Mouse (Mus musculus): ENCODE measurements around the gene Hist1h2ad. TPM values are rescaled to one million over a fixed set of nuclear protein-coding genes. Genes with fewer than 3 reads are reported as not detected.
"Not testable (repeated sequence)": the region's sequence is repeated elsewhere in the genome, so short reads cannot be mapped to it uniquely, and the experiment has no call there.

Hist1h2ad gene
- polyA plus RNA-seq, 1 experiment from 2014 or later, result 0.86 TPM

- no peak overlapping the region for H3K9ac ChIP-seq
- ATAC-seq (ENCODE audit: low FRiP score, low read depth), result no peak
- 84% methylated on average over 7 of the region's 7 CpGs for WGBS
- H3K4me1 ChIP-seq, result no peaks in the 10 kb centered on the region
- no peak overlapping the region for H3K27ac ChIP-seq
- no peak overlapping the region for H3K4me3 ChIP-seq
- H3K4me2 ChIP-seq (replicated peaks), result no peak overlapping the region
- no peaks in the 10 kb centered on the region for H3K36me3 ChIP-seq
- H3K9me3 ChIP-seq, result no peaks in the 10 kb centered on the region
- no peaks in the 10 kb centered on the region for H3K27me3 ChIP-seq (replicated peaks)
These were observed 29.1 kb downstream of the Hist1h2ad start for GRCm38 (mm10) chr13:23603182-23603699.

- ATAC-seq (ENCODE audit: low FRiP score, low read depth), result no peak
- Histone ChIP-seq H3K4me3 (no peak overlapping the region), H3K27ac (no peak overlapping the region), H3K36me3 (no peaks in the 10 kb centered on the region), H3K4me1 (no peaks in the 10 kb centered on the region), H3K9me3 (no peaks in the 10 kb centered on the region), H3K4me2 (replicated peaks) (no peak overlapping the region), H3K9ac (no peak overlapping the region), H3K27me3 (replicated peaks) (no peaks in the 10 kb centered on the region)
- 88% methylated on average over 3 of the region's 3 CpGs for WGBS
These were observed 30.3 kb downstream of the Hist1h2ad start for GRCm38 (mm10) chr13:23604452-23604851.

- no peak for ATAC-seq (ENCODE audit: low FRiP score, low read depth)
- no peak overlapping the region for H3K9ac ChIP-seq
- H3K27ac ChIP-seq, result no peak overlapping the region
- no peaks in the 10 kb centered on the region for H3K4me1 ChIP-seq
- H3K36me3 ChIP-seq, result no peaks in the 10 kb centered on the region
- H3K9me3 ChIP-seq, result no peaks in the 10 kb centered on the region
- H3K27me3 ChIP-seq (replicated peaks), result no peaks in the 10 kb centered on the region
- no peak overlapping the region for H3K4me3 ChIP-seq
- no peak overlapping the region for H3K4me2 ChIP-seq (replicated peaks)
- 91% methylated on average over 3 of the region's 3 CpGs for WGBS
These were observed 30.9 kb downstream of the Hist1h2ad start for GRCm38 (mm10) chr13:23605052-23605451.

- H3K9me3 ChIP-seq, result no peaks in the 10 kb centered on the region
- H3K36me3 ChIP-seq, result no peaks in the 10 kb centered on the region
- 86% methylated on average over 4 of the region's 4 CpGs for WGBS
- no peak for ATAC-seq (ENCODE audit: low FRiP score, low read depth)
- no peak overlapping the region for H3K4me2 ChIP-seq (replicated peaks)
- no peak overlapping the region for H3K27ac ChIP-seq
- H3K9ac ChIP-seq, result no peak overlapping the region
- no peaks in the 10 kb centered on the region for H3K4me1 ChIP-seq
- H3K27me3 ChIP-seq (replicated peaks), result no peaks in the 10 kb centered on the region
- no peak overlapping the region for H3K4me3 ChIP-seq
These were observed 35.0 kb downstream of the Hist1h2ad start for GRCm38 (mm10) chr13:23609209-23609608.

GRCm38 (mm10) chr13:23609844-23610243 lies 35.7 kb downstream of the Hist1h2ad start:
- H3K4me1 ChIP-seq, result no peaks in the 10 kb centered on the region
- no peak for ATAC-seq (ENCODE audit: low FRiP score, low read depth)
- no peak overlapping the region for H3K4me3 ChIP-seq
- no peak overlapping the region for H3K4me2 ChIP-seq (replicated peaks)
- no peak overlapping the region for H3K27ac ChIP-seq
- H3K9me3 ChIP-seq, result no peaks in the 10 kb centered on the region
- no peaks in the 10 kb centered on the region for H3K36me3 ChIP-seq
- no peaks in the 10 kb centered on the region for H3K27me3 ChIP-seq (replicated peaks)
- H3K9ac ChIP-seq, result no peak overlapping the region

- WGBS, result 77% methylated on average over 2 of the region's 2 CpGs
- Histone ChIP-seq H3K36me3 (no peaks in the 10 kb centered on the region), H3K27ac (no peak overlapping the region), H3K4me3 (no peak overlapping the region), H3K9ac (no peak overlapping the region), H3K4me1 (no peaks in the 10 kb centered on the region), H3K9me3 (no peaks in the 10 kb centered on the region), H3K4me2 (replicated peaks) (no peak overlapping the region), H3K27me3 (replicated peaks) (no peaks in the 10 kb centered on the region)
- no peak for ATAC-seq (ENCODE audit: low FRiP score, low read depth)
These were observed 36.2 kb downstream of the Hist1h2ad start for GRCm38 (mm10) chr13:23610393-23610792.

- 87% methylated on average over 3 of the region's 3 CpGs for WGBS
- Histone ChIP-seq H3K27ac (no peak overlapping the region), H3K27me3 (replicated peaks) (no peaks in the 10 kb centered on the region), H3K4me1 (no peaks in the 10 kb centered on the region), H3K9ac (no peak overlapping the region), H3K9me3 (no peaks in the 10 kb centered on the region), H3K4me2 (replicated peaks) (no peak overlapping the region), H3K36me3 (no peaks in the 10 kb centered on the region), H3K4me3 (no peak overlapping the region)
- no peak for ATAC-seq (ENCODE audit: low FRiP score, low read depth)
These were observed 37.5 kb downstream of the Hist1h2ad start for GRCm38 (mm10) chr13:23611638-23612037.

- 53% methylated on average over 12 of the region's 12 CpGs for WGBS
- Histone ChIP-seq H3K9me3 (no peaks in the 10 kb centered on the region), H3K4me2 (replicated peaks) (peak overlapping the region; percentile 95), H3K36me3 (no peaks in the 10 kb centered on the region), H3K4me1 (peaks cover 11% of the 10 kb centered on the region; the same call in 1 of the 2 replicates), H3K9ac (peak overlapping the region; percentile 56), H3K27me3 (replicated peaks) (no peaks in the 10 kb centered on the region), H3K27ac (peak overlapping the region; percentile 70; the same call in 1 of the 2 replicates), H3K4me3 (peak overlapping the region; percentile 40)
- no peak for ATAC-seq (ENCODE audit: low FRiP score, low read depth)
These were observed 46.0 kb downstream of the Hist1h2ad start for GRCm38 (mm10) chr13:23620056-23620732.

GRCm38 (mm10) chr13:23620733-23621531 lies 46.8 kb downstream of the Hist1h2ad start, which contains the start of gene Hist1h2be:
TSS of gene Hist1h2be (minus strand) at chr13:23621124.
- H3K4me2 ChIP-seq (replicated peaks), result peak within 1 kb of the TSS; percentile 95
- peak; percentile 80 for ATAC-seq (ENCODE audit: low FRiP score, low read depth)
- WGBS, result 2% methylated on average over 27 of the region's 27 CpGs

GRCm38 (mm10) chr13:23621532-23622174 lies 47.5 kb downstream of the Hist1h2ad start:
- Histone ChIP-seq H3K4me3 (peak overlapping the region; percentile 68), H3K27ac (peak overlapping the region; percentile 93), H3K27me3 (replicated peaks) (no peaks in the 10 kb centered on the region), H3K9ac (peak overlapping the region; percentile 92), H3K4me2 (replicated peaks) (peak overlapping the region; percentile 95), H3K36me3 (no peaks in the 10 kb centered on the region), H3K4me1 (peaks cover 11% of the 10 kb centered on the region; the same call in 1 of the 2 replicates), H3K9me3 (no peaks in the 10 kb centered on the region)
- WGBS, result under 1% methylated on average over 18 of the region's 18 CpGs
- peak; percentile 85 for ATAC-seq (ENCODE audit: low FRiP score, low read depth)

More at GRCm38 (mm10) chr13:23620733-23621531, 46.8 kb downstream of the Hist1h2ad start, which contains the start of gene Hist1h2be:
- Histone ChIP-seq H3K4me1 (peaks cover 11% of the 10 kb centered on the region; the same call in 1 of the 2 replicates), H3K27me3 (replicated peaks) (no peaks in the 10 kb centered on the region), H3K4me3 (peak within 1 kb of the TSS; percentile 68), H3K9ac (peak within 1 kb of the TSS; percentile 92), H3K9me3 (no peaks in the 10 kb centered on the region), H3K36me3 (no peaks in the 10 kb centered on the region), H3K27ac (peak within 1 kb of the TSS; percentile 93)

GRCm38 (mm10) chr13:23622175-23622671 lies 48.0 kb downstream of the Hist1h2ad start, which contains the start of gene Hist1h1e:
TSS of gene Hist1h1e (minus strand) at chr13:23622558.
- not testable (repeated sequence) for H3K27me3 ChIP-seq (replicated peaks)
- under 1% methylated on average over 53 of the region's 53 CpGs for WGBS

More at GRCm38 (mm10) chr13:23622175-23622671, 48.0 kb downstream of the Hist1h2ad start, which contains the start of gene Hist1h1e:
- peak within 1 kb of the TSS; percentile 93 for H3K27ac ChIP-seq
- H3K4me2 ChIP-seq (replicated peaks), result peak within 1 kb of the TSS; percentile 95
- H3K9ac ChIP-seq, result peak within 1 kb of the TSS; percentile 92
- H3K4me1 ChIP-seq, result peaks cover 11% of the 10 kb centered on the region; the same call in 1 of the 2 replicates
- not testable (repeated sequence) for H3K36me3 ChIP-seq, H3K9me3 ChIP-seq
- peak; percentile 95 for ATAC-seq (ENCODE audit: low FRiP score, low read depth)
- peak within 1 kb of the TSS; percentile 68 for H3K4me3 ChIP-seq

All from neural tube, embryonic 12.5 days (tissue).